21 mouse cellular contexts compared by ENCODE assay signal in the genomic region with DNA sequence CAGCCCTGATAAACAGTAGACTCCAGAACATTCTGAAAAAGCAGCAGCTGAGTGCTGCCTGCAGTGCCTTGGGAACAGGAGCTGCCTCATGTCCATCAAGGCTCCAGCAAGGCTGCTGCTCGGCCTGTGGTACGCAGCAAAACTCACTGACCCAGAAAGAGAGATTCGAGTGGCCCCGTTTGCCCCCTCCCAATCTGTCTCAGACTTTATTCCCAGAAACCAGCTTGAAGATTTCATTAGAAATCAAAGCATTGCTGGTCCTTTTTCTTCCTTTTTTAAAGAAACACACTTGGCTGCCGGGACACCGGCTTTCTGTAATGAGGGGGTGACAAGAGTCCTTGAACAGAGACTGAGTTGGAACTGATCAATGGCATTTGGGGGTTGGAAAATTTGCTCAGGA. TPM values are rescaled to one million over a fixed set of nuclear protein-coding genes. Genes with fewer than 3 reads are reported as not detected.
A peak's percentile ranks its signal among the peaks of the same experiment; 100 is the strongest.
DNase-seq lines count a peak whose midpoint lies in the region; ATAC-seq and TF ChIP-seq lines count a peak whose summit lies in the region.
"Had no signal": no experiment of that assay in that cellular context is flagged by ENCODE, and none has a peak within 500 bp of the region (broad histone marks: within the 10 kb centered on the region; RNA-seq: fewer than 3 reads in every experiment).

No protein-coding gene starts in this region.

- ATAC-seq in forebrain, embryonic 13.5 days = no peak
- ATAC-seq in forebrain, embryonic 15.5 days (replicated peaks) = no peak
- ATAC-seq: inflammation-experienced regulatory T-cells, adult 6 months; midbrain, embryonic 16.5 days; Patski had no signal

- no peak for TF ChIP-seq POLR2A in brain, embryonic 14.5 days (IDR thresholded peaks at IDR 0.05; ENCODE audit: borderline replicate concordance, extremely low read depth, insufficient read depth, insufficient read length, poor library complexity, severe bottlenecking)

- no peak overlapping the region for H3K4me3 ChIP-seq in forebrain, embryonic 13.5 days
- H3K4me3 ChIP-seq in forebrain, embryonic 10.5 days = no peak overlapping the region
- no peak overlapping the region for H3K4me3 ChIP-seq in layer of hippocampus, adult 2 months
- H3K4me3 ChIP-seq in forebrain, embryonic 15.5 days = no peak overlapping the region
- H3K4me3 ChIP-seq: embryonic facial prominence, embryonic 15.5 days; heart, embryonic 12.5 days; hindbrain, embryonic 13.5 days had no signal

- peaks cover 84% of the 10 kb centered on the region for H3K4me1 ChIP-seq in forebrain, embryonic 13.5 days
- H3K4me1 ChIP-seq in forebrain, embryonic 10.5 days = peaks cover 81% of the 10 kb centered on the region
- peaks cover 78% of the 10 kb centered on the region for H3K4me1 ChIP-seq in forebrain, embryonic 15.5 days

- no peak for DNase-seq in forebrain, embryonic 10.5 days (ENCODE audit: extremely low spot score, low spot score)
- DNase-seq in layer of hippocampus, adult 2 months (ENCODE audit: low spot score in 2 of 2) = peak in 1 of 2 experiments; percentile 56
- no peak for DNase-seq in layer of hippocampus, adult 9-10 months (ENCODE audit: low spot score)
- peak; percentile 47 for DNase-seq in brain, embryonic 14.5 days (ENCODE audit: low read depth)
- no peak for DNase-seq in T-cell, adult 2 months (ENCODE audit: low spot score)
- DNase-seq: cerebellum, adult 11-12 months; heart, adult 11 months; kidney, adult 11 months had no signal

- H3K36me3 ChIP-seq in forebrain, embryonic 13.5 days (ENCODE audit: poor library complexity, severe bottlenecking) = no peaks in the 10 kb centered on the region
- H3K36me3 ChIP-seq in forebrain, embryonic 10.5 days (replicated peaks) = no peaks in the 10 kb centered on the region
- no peaks in the 10 kb centered on the region for H3K36me3 ChIP-seq in forebrain, embryonic 15.5 days
- H3K36me3 ChIP-seq: embryonic facial prominence, embryonic 15.5 days; heart, embryonic 12.5 days; hindbrain, embryonic 13.5 days had no signal

- WGBS in forebrain, embryonic 13.5 days = 32% methylated on average over 6 of the region's 6 CpGs
- 62% methylated on average over 6 of the region's 6 CpGs for WGBS in forebrain, embryonic 10.5 days
- WGBS in forebrain, embryonic 15.5 days = 29% methylated on average over 6 of the region's 6 CpGs

- H3K27me3 ChIP-seq in forebrain, embryonic 13.5 days = no peaks in the 10 kb centered on the region
- peaks cover 42% of the 10 kb centered on the region for H3K27me3 ChIP-seq in forebrain, embryonic 10.5 days (ENCODE audit: poor library complexity, severe bottlenecking)
- H3K27me3 ChIP-seq in forebrain, embryonic 15.5 days = no peaks in the 10 kb centered on the region
- H3K27me3 ChIP-seq: Patski had no signal

- no peak overlapping the region for H3K9ac ChIP-seq in forebrain, embryonic 13.5 days
- no peak overlapping the region for H3K9ac ChIP-seq in forebrain, embryonic 15.5 days (replicated peaks)
- H3K9ac ChIP-seq: embryonic facial prominence, embryonic 15.5 days; hindbrain, embryonic 13.5 days; liver, embryonic 14.5 days; lung, embryonic 14.5 days had no signal

- H3K27ac ChIP-seq in forebrain, embryonic 13.5 days = peak overlapping the region; percentile 37; the same call in 1 of the 2 replicates
- H3K27ac ChIP-seq in forebrain, embryonic 10.5 days = no peak overlapping the region; the same call in 1 of the 2 replicates
- peak overlapping the region; percentile 87 for H3K27ac ChIP-seq in layer of hippocampus, adult 2 months
- H3K27ac ChIP-seq in forebrain, embryonic 15.5 days (replicated peaks) = peak overlapping the region; percentile 58
- H3K27ac ChIP-seq: embryonic facial prominence, embryonic 15.5 days; hindbrain, embryonic 13.5 days; liver, embryonic 14.5 days had no signal

- no peaks in the 10 kb centered on the region for H3K9me3 ChIP-seq in forebrain, embryonic 13.5 days (replicated peaks)
- H3K9me3 ChIP-seq in forebrain, embryonic 10.5 days = no peaks in the 10 kb centered on the region
- no peaks in the 10 kb centered on the region for H3K9me3 ChIP-seq in forebrain, embryonic 15.5 days
- H3K9me3 ChIP-seq: embryonic facial prominence, embryonic 15.5 days; heart, embryonic 12.5 days; hindbrain, embryonic 13.5 days had no signal

- no peak for TF ChIP-seq CTCF in layer of hippocampus, adult 2 months (conservative IDR thresholded peaks at IDR 0.05)
- TF ChIP-seq CTCF in brain, embryonic 14.5 days (IDR thresholded peaks at IDR 0.05; ENCODE audit: borderline replicate concordance, extremely low read depth, insufficient read depth, insufficient read length) = no peak

- H3K4me2 ChIP-seq in forebrain, embryonic 13.5 days = no peak overlapping the region
- no peak overlapping the region for H3K4me2 ChIP-seq in forebrain, embryonic 15.5 days (replicated peaks)
- H3K4me2 ChIP-seq: embryonic facial prominence, embryonic 15.5 days; heart, embryonic 12.5 days; hindbrain, embryonic 13.5 days; lung, embryonic 14.5 days had no signal

RNA-seq across cellular contexts. Expression of a gene that starts 37.6 kb away (rescaled TPM):
- polyA plus RNA-seq in forebrain, embryonic 13.5 days (2015; fragmentation: Nextera tagmentation; extraction: Ambion mirVana) = 18.2 and 20.3 TPM in 2 replicates
- 16.9 and 20.6 TPM in 2 replicates for polyA plus RNA-seq in forebrain, embryonic 10.5 days (2016; fragmentation: Nextera tagmentation; extraction: Ambion mirVana)
- total RNA-seq in layer of hippocampus, adult 2 months (2021) = 10 to 100 TPM; 20.5 to 20.6 TPM
- 16.0 and 16.9 TPM in 2 replicates for polyA plus RNA-seq in brain, embryonic 14.5 days (2012; rRNA removed)
- polyA plus RNA-seq in forebrain, embryonic 15.5 days (2015; fragmentation: Nextera tagmentation; extraction: Ambion mirVana) = 19.0 and 24.1 TPM in 2 replicates

RNA-seq across cellular contexts. Expression of a gene that starts 38.0 kb away (rescaled TPM):
- 7.8 and 9.2 TPM in 2 replicates for polyA plus RNA-seq in forebrain, embryonic 13.5 days (2015; fragmentation: Nextera tagmentation; extraction: Ambion mirVana)
- 8.7 and 8.8 TPM in 2 replicates for polyA plus RNA-seq in forebrain, embryonic 10.5 days (2016; fragmentation: Nextera tagmentation; extraction: Ambion mirVana)
- total RNA-seq in layer of hippocampus, adult 2 months (2021) = 10 to 100 TPM; 18.1 to 20.1 TPM
- 7.1 and 10.7 TPM in 2 replicates for polyA plus RNA-seq in brain, embryonic 14.5 days (2012; rRNA removed)
- polyA plus RNA-seq in forebrain, embryonic 15.5 days (2015; fragmentation: Nextera tagmentation; extraction: Ambion mirVana) = 10.8 and 12.4 TPM in 2 replicates

RNA-seq across cellular contexts. Expression of a gene that starts 41.7 kb away (rescaled TPM):
- polyA plus RNA-seq in forebrain, embryonic 13.5 days (2015; fragmentation: Nextera tagmentation; extraction: Ambion mirVana) = 0.04 TPM in 1 of 2 replicates, not detected in the other
- polyA plus RNA-seq in forebrain, embryonic 10.5 days (2016; fragmentation: Nextera tagmentation; extraction: Ambion mirVana) = not detected in 2 replicates
- total RNA-seq in layer of hippocampus, adult 2 months (2021) = 10 to 100 TPM; 47.4 to 47.5 TPM
- polyA plus RNA-seq in brain, embryonic 14.5 days (2012; rRNA removed) = 0.89 and 1.2 TPM in 2 replicates
- polyA plus RNA-seq in forebrain, embryonic 15.5 days (2015; fragmentation: Nextera tagmentation; extraction: Ambion mirVana) = 0.22 and 0.23 TPM in 2 replicates
- total RNA-seq: MEL had no signal
- polyA plus RNA-seq: embryonic facial prominence, embryonic 15.5 days; heart, postnatal 0 days; inflammation-experienced regulatory T-cells, adult 6 months; kidney, embryonic 14.5 days; lung, embryonic 14.5 days; Patski had no signal

RNA-seq across cellular contexts. Expression of a gene that starts 51.5 kb away (rescaled TPM):
- polyA plus RNA-seq in forebrain, embryonic 13.5 days (2015; fragmentation: Nextera tagmentation; extraction: Ambion mirVana) = 19.7 and 20.5 TPM in 2 replicates
- polyA plus RNA-seq in forebrain, embryonic 10.5 days (2016; fragmentation: Nextera tagmentation; extraction: Ambion mirVana) = 16.3 and 17.5 TPM in 2 replicates
- total RNA-seq in layer of hippocampus, adult 2 months (2021) = 10 to 100 TPM; 22.4 to 22.5 TPM
- 26.1 and 32.4 TPM in 2 replicates for polyA plus RNA-seq in brain, embryonic 14.5 days (2012; rRNA removed)
- polyA plus RNA-seq in forebrain, embryonic 15.5 days (2015; fragmentation: Nextera tagmentation; extraction: Ambion mirVana) = 23.9 and 24.0 TPM in 2 replicates
